Mouse (Mus musculus) ES-Bruce4 (cell line): ENCODE measurements at regions not wholly inside any gene's neighbourhood (a gene's known extent, or its start where the extent isn't known, plus 50 kb on each side); places are given as distances from the start of the nearest gene placed in this dataset.

ENCODE experiments used
- EP300 ChIP-seq: IDR thresholded peaks from 2 replicates; pipeline ENCODE4 v1.6.1; 2011; ENCODE audit warnings: low read depth, low read length; ENCODE audit not compliant: insufficient read depth
- POLR2A ChIP-seq: IDR thresholded peaks from one replicate; pipeline ENCODE4 v1.8.1; 2011; ENCODE audit warnings: low read length; ENCODE audit not compliant: insufficient read depth

DNA sequence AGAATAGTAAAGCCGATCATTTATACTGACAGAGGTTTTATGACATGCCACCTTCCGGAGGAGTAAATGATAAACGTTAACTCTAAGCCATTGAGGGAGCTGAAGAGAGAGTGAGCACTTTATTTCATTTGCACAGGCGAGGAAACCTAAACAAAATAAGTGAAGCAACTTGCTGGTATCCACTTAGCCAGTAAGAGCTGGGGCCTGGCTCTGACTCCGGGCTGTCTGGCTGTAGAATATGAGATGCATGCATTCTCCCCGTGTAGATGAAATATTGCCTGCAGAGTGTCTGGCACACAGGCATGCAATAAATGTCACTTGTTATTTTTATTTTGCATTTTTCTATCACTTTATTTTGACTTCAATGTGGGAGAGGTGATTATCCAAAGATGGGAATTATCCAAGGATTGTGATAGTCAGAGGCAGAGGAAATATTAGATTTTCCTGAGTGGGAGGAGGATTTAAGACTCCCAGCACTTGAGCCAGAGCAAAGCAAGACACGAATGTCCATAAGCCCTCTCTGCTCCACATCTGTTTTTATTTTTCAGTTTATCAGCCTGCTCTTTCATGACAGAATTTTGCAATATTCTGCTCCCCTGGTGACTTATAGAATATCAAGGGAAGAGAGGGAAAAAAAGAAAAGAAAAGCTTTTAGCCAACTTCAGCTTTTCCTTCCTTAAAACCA lies 681.4 kb downstream of the Kcnj2 start:
- TF ChIP-seq EP300 (no peak), POLR2A (no peak)
